Mouse (Mus musculus) left cerebral cortex, postnatal 25 days (tissue): Measurements from ENCODE around the gene Sgsh. TPM values are rescaled to one million over a fixed set of nuclear protein-coding genes. Genes with fewer than 3 reads are reported as not detected.
"Not testable (repeated sequence)": the region's sequence is repeated elsewhere in the genome, so short reads cannot be mapped to it uniquely, and the experiment has no call there.

ENCODE experiments used
- DNase-seq, 2 experiments: peaks; one replicate each; pipeline ENCODE4 v3.0.0; 2022; ENCODE audit warnings: low spot score in 2 of 2, mixed read lengths in 1 of 2
- intact Hi-C: fragments of 180-260 bp; cut with DNase I; formaldehyde crosslinking; loops from one replicate; pipeline ENCODE4 v1.15.1; 2025
- total RNA-seq, 2 experiments: library from RNA; stranded (reverse); gene quantifications; 2 replicates each; pipeline ENCODE4 v1.2.3; 2021

The Sgsh gene
- 1 to 10 TPM; 3.9 to 4.4 TPM for total RNA-seq

DNA sequence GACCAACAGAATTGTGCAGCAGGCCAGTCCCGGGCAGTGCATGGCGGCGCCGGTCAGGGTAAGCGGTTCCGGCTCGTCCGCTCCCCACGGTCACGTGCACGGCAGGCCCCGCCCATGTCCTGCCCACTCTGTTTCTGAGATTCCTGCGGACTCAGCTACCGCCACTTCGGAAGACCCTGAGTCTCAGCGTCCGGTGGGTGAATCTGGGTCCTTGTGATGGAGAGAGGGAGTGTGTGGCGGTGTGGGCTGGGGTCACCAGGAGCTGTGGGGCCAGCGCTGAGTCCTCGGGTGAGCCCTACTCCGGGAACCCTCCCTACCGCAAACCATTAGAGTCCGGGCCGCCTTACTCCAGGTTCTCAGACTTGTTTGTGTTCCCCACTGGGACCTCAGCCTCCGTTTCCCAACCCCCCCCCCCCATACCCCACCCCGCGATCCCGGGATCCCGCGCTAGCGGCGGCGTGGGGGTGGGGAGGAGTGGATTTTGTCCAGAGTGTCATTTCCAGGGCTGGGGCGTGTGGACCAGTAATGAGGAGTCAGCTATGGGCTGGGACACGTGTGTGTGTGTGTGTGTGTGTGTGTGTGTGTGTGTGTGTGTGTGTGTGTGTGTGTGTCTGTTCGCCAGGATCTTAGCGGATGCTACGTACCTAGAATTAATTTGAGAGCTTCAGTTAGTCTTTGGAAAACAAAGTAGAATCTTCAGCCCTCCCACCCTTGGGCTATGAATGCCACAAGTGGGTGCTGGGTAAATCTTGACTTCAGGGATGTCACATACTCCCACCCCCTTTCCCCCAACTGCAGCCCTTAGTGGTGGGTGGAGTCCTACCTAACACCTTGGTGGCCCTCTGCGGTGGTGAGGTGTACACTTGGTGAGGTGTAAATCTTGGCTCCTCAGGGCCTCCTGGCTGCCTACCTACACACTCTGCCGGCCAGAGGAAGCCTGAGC is at the start of gene Sgsh, which contains the start of gene Slc26a11:
Gene Sgsh, minus strand, starts transcription at position 94 of the 943 bp plus-strand sequence.
Gene Slc26a11, plus strand, starts transcription at position 115 of the 943 bp plus-strand sequence.
- DNase-seq, result peak; percentile 75 to 81
- intact Hi-C loops, result no loop called here

DNA sequence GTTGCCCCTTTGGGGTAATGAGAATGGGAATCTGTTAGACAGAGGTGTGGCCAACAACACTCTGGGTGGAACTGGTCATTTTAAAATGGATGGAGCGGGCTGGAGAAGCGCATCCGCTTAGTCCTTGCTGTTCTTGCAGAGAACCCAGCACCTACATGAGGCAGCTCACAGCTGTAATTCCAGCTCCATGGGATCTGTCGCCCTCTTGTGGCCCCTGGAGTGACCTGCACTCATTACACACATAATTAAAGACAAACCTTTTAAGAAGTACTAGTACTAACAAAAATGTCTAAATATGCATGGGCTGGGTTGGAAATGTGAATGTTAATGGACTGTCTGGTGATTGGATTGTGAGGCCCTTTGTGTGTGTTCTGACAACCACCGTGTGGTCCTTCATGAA is 49.3 kb upstream of the Sgsh start:
- no peak for DNase-seq
- intact Hi-C loops, result loop anchor here (5.0 kb wide), 1 partner anchor 33 kb away; no protein-coding TSS in a partner anchor

- DNase-seq, result no peak
- intact Hi-C loops, result loop anchor here (5.0 kb wide), 1 partner anchor 35 kb away; no protein-coding TSS in a partner anchor
Measured at GRCm38 (mm10) chr11:119402501-119403160, 47.3 kb upstream of the Sgsh start.

- intact Hi-C loops, result loop anchor here (10.0 kb wide), 1 partner anchor 372 kb away; the partner anchor contains the start of gene Cbx2
- no peak for DNase-seq
Measured at GRCm38 (mm10) chr11:119396461-119396860, 41.1 kb upstream of the Sgsh start.

DNA sequence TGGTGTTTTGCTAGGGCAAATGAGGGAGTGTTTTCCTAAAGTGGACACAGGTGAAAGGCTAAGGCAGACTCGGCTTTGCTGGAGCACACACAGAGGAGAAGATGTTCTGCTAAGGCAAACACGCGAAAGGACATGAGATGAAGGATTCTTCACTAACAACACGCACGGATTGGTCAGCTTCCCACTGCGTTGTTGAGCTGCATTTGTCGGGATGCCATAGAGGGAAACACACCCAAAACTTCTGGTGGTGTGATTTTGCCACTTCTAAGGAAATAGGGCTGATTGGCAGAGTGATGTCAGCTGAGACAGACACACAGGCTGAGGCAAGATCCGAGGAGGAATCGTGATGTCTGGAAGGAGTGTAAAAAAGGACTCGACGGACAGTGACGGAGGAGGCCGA is 40.6 kb upstream of the Sgsh start:
- intact Hi-C loops, result loop anchor here (10.0 kb wide), 1 partner anchor 371 kb away; the partner anchor contains the start of gene Cbx2

GRCm38 (mm10) chr11:119395394-119395793 is 40.1 kb upstream of the Sgsh start:
- no peak for DNase-seq
- intact Hi-C loops, result loop anchor here (10.0 kb wide), 1 partner anchor 371 kb away; the partner anchor contains the start of gene Cbx2

More for the DNA sequence above, 40.6 kb upstream of the Sgsh start:
- DNase-seq, result no peak

DNA sequence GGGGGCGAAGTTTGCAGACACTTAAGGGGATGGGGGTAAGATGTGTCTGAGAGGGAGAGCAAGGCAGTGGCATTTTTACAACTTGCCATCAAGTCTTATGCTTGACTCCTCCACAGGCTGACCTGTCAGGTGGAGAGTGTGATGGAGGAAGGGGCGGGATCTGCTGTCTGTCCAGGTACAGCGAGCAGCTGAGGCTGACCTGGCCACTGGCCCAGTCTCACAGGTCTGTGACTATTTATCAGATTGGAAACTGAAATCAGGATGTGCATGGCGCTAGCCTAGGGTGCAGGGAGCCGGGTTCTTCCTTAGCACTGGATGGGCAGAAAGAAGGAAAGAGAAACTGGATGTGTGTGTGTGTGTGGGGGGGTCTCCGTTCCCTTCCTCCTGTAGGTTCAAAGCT is 38.9 kb upstream of the Sgsh start:
- DNase-seq, result no peak
- intact Hi-C loops, result loop anchor here (10.0 kb wide), 1 partner anchor 369 kb away; the partner anchor contains the start of gene Cbx2

GRCm38 (mm10) chr11:119393483-119393804 is 38.1 kb upstream of the Sgsh start:
- DNase-seq, result no peak
- intact Hi-C loops, result loop anchor here (10.0 kb wide), 1 partner anchor 369 kb away; the partner anchor contains the start of gene Cbx2

GRCm38 (mm10) chr11:119392800-119393482 is 37.6 kb upstream of the Sgsh start, which contains the start of gene Rnf213:
Gene Rnf213 (plus strand): TSS chr11:119393100.
- DNase-seq, result peak; percentile 8 to 14
- intact Hi-C loops, result loop anchor here (10.0 kb wide), 1 partner anchor 368 kb away; the partner anchor contains the start of gene Cbx2

GRCm38 (mm10) chr11:119392001-119392614 is 36.8 kb upstream of the Sgsh start:
- DNase-seq, result no peak
- intact Hi-C loops, result loop anchor here (10.0 kb wide), 1 partner anchor 367 kb away; the partner anchor contains the start of gene Cbx2

- DNase-seq, result no peak
- intact Hi-C loops, result loop anchor here (10.0 kb wide), 1 partner anchor 367 kb away; the partner anchor contains the start of gene Cbx2
Measured at GRCm38 (mm10) chr11:119391386-119392000, 36.2 kb upstream of the Sgsh start.

GRCm38 (mm10) chr11:119390271-119391231 is 35.2 kb upstream of the Sgsh start:
- peak; percentile 28 to 42 for DNase-seq
- intact Hi-C loops, result loop anchor here (10.0 kb wide), 1 partner anchor 366 kb away; the partner anchor contains the start of gene Cbx2

- intact Hi-C loops, result loop anchor here (10.0 kb wide), 1 partner anchor 365 kb away; the partner anchor contains the start of gene Cbx2
- peak; percentile 30 to 34 for DNase-seq
Measured at GRCm38 (mm10) chr11:119389851-119390270, 34.5 kb upstream of the Sgsh start.

DNA sequence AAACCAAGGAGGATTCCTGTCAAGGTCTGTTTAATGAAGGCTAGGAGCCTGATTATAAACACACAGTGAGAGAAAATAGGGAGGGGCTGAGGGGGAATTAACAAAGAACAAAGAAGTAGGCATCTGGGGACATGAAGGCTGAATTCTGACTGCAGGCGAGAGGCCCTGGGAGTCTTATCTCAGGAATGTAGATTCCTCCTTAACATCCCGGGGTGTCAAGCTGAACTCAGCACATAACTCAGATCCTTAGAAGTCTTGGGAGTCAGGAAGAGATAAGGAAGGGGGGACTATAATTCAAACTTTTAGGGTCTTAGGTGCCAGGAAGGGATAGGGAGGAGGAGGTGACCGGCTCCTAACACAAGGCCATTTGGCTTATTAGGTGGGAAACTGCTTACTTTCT is 31.9 kb upstream of the Sgsh start:
- intact Hi-C loops, DNase-seq: not testable (repeated sequence)

- intact Hi-C loops, result no loop called here
- no peak for DNase-seq
Measured at GRCm38 (mm10) chr11:119386306-119386705, 31.0 kb upstream of the Sgsh start.

DNA sequence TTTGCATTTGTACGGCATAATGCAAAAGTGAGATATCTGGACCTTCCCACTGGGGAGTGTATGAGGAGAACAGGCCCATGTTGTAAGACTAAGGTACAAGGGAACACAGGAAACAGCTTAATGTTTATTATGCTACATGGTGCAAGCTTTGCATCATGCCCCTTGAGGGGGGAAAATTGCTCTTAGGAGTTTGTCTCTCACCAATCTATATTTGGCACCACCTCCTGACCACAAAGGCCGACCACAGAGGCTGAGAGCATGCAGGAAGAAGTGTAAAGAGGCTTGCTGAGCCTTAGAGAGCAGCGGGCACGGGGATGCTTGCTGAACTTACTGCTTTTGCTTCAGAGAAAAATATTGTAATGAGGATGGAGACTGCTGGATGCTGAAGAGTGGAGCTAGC is 29.6 kb upstream of the Sgsh start:
- intact Hi-C loops, result loop anchor here (5.0 kb wide), 1 partner anchor 67 kb away; no protein-coding TSS in a partner anchor
- no peak for DNase-seq

DNA sequence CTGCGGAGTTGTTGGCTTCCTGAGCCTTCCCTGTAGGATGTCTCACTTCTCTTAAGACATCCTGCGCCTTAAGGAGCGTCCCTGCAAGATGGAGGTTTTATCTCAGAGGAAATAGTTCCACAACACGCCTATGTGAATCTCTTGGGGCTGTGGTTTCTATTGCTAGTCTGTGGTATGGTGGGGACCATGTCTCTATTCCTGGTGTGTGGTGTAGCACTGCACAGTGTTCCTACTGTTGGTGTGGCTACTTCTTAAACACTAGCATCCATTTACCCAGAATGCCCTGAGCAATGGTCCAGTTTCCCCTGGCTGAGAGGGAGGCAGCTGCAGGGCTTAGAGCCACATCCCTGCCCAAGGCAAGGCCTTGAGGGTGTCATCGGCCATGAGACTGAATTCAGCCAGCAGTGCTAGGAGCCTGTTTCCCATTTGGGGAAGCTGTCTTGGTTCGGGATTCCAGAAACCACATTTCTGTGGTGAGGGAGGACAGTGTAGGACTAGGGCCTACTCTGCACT is 27.1 kb upstream of the Sgsh start:
- intact Hi-C loops, result loop anchor here (5.0 kb wide), 1 partner anchor 70 kb away; no protein-coding TSS in a partner anchor
- no peak for DNase-seq
